Mouse (Mus musculus) liver, adult 2 months (tissue): ENCODE measurements around the gene Myo6. TPM values are rescaled to one million over a fixed set of nuclear protein-coding genes. Genes with fewer than 3 reads are reported as not detected.

Source experiments
- DNase-seq: peaks from one replicate; pipeline ENCODE4 v3.0.0-alpha.2; 2011; ENCODE audit warnings: low read depth, low spot score; ENCODE audit errors: extremely low read depth
- H3K27ac ChIP-seq: fragments of 200-500 bp; replicated peaks from 2 replicates; pipeline ENCODE4 v1.5.1; 2012; ENCODE audit warnings: low read depth, mild to moderate bottlenecking, control low read depth, inconsistent platforms, low read length; ENCODE audit not compliant: insufficient read depth
- H3K27me3 ChIP-seq: fragments of 200-500 bp; 2 replicates; pipeline ENCODE4 v1.6.1; 2012; ENCODE audit warnings: mild to moderate bottlenecking, moderate library complexity, low read length, inconsistent platforms; ENCODE audit not compliant: control insufficient read depth, insufficient read depth
- H3K36me3 ChIP-seq: fragments of 200-500 bp; 2 replicates; pipeline ENCODE4 v1.6.1; 2012; ENCODE audit warnings: low read length, inconsistent platforms; ENCODE audit not compliant: control insufficient read depth, insufficient read depth
- H3K4me1 ChIP-seq: fragments of 200-500 bp; 2 replicates; pipeline ENCODE4 v1.6.1; 2011; ENCODE audit warnings: low read length; ENCODE audit not compliant: control insufficient read depth, insufficient read depth
- H3K4me3 ChIP-seq: fragments of 200-500 bp; 2 replicates; pipeline ENCODE4 v1.5.1; 2011; ENCODE audit warnings: low read depth, mild to moderate bottlenecking, control low read depth, low read length, moderate library complexity; ENCODE audit not compliant: insufficient read depth
- H3K79me2 ChIP-seq: fragments of 200-500 bp; 2 replicates; pipeline ENCODE4 v1.6.1; 2012; ENCODE audit warnings: inconsistent platforms, mild to moderate bottlenecking, low read length, moderate library complexity; ENCODE audit not compliant: control insufficient read depth, insufficient read depth
- H3K9ac ChIP-seq: fragments of 200-500 bp; 2 replicates; pipeline ENCODE4 v1.6.1; 2012; ENCODE audit warnings: low read depth, mild to moderate bottlenecking, control low read depth, inconsistent platforms, low read length
- CTCF ChIP-seq: fragments of 200-500 bp; IDR thresholded peaks from 2 replicates; pipeline ENCODE4 v1.5.1; 2011; ENCODE audit warnings: low read depth, low read length, control low read depth
- POLR2A ChIP-seq: fragments of 200-500 bp; IDR thresholded peaks from 2 replicates; pipeline ENCODE4 v1.6.1; 2011; ENCODE audit warnings: low read length, control low read depth; ENCODE audit not compliant: insufficient read depth; ENCODE audit errors: extremely low read depth
- WGBS: fragments of 180-500 bp; shearing (Covaris S2); methylation state at CpG from one replicate; pipeline ENCODE4 v1.1.7; 2018; 5-methylcytosine and 5-hydroxymethylcytosine counted together
- polyA plus RNA-seq: library from polyadenylated mRNA; depleted of rRNA; stranded (reverse); fragments of >200 nt; gene quantifications from 2 replicates; pipeline ENCODE4 v1.2.3, GENCODE M21; 2012
- total RNA-seq: library from RNA; depleted of rRNA; stranded (reverse); fragments of >200 nt; gene quantifications from 2 replicates; pipeline ENCODE4 v1.2.3, GENCODE M21; 2014

The Myo6 gene
- total and polyA plus RNA-seq, 2 experiments, result 12.4 to 31.7 TPM

DNA sequence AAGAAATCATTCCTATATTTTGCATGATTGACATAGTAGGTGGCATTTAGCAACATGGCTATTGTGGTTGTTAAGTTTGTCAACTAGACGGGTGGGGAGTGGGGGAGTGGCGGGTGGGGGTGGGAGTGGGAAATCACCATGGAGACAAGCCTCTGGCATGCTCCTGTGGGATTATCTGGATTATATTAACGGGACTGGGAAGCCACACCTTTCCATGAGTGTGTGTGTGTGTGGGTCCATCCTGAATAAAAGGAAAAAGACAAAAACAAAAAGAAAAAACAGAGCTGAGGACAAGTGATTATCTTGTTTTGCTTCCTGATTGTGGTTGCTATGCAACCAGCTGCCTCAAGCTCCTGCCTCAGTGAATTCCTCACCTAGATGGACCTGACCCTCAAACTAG is 20.9 kb downstream of the Myo6 start:
- no peak for DNase-seq
- Histone ChIP-seq H3K4me1 (peaks cover 9% of the 10 kb centered on the region), H3K36me3 (no peaks in the 10 kb centered on the region), H3K4me3 (no peak overlapping the region), H3K9ac (no peak overlapping the region), H3K79me2 (peaks cover 29% of the 10 kb centered on the region; the same call in 1 of the 2 replicates), H3K27me3 (no peaks in the 10 kb centered on the region), H3K27ac (no peak overlapping the region)
- WGBS, result 84% methylated on average over 3 of the region's 3 CpGs
- TF ChIP-seq CTCF (no peak), POLR2A (no peak)

DNA sequence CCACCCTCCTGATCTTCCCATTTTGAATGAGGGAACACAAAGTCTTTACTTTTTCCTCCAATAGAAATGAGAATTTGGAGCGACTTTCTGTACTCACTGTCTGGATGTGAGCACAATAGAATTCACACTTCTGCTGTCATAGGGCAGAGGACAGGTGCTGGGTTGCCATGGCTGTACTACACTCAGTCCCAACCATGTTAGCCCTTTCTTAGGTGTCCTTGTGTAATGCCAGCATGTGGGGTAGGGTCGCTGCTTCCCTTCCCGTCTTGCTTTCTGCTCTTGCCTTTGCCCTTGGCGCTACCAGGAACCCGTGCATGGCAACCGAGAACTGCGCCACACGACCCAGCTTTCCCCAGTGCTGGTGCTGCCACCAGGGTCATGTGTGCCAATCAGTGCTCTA is 21.9 kb downstream of the Myo6 start:
- H3K36me3 ChIP-seq, result no peaks in the 10 kb centered on the region
- WGBS, result 97% methylated on average over 8 of the region's 8 CpGs
- no peak for DNase-seq
- peaks cover 28% of the 10 kb centered on the region; the same call in 1 of the 2 replicates for H3K79me2 ChIP-seq
- no peak overlapping the region for H3K27ac ChIP-seq
- H3K4me1 ChIP-seq, result peaks cover 3% of the 10 kb centered on the region
- no peak overlapping the region for H3K4me3 ChIP-seq
- no peaks in the 10 kb centered on the region for H3K27me3 ChIP-seq
- TF ChIP-seq POLR2A (no peak), CTCF (no peak)
- H3K9ac ChIP-seq, result no peak overlapping the region

DNA sequence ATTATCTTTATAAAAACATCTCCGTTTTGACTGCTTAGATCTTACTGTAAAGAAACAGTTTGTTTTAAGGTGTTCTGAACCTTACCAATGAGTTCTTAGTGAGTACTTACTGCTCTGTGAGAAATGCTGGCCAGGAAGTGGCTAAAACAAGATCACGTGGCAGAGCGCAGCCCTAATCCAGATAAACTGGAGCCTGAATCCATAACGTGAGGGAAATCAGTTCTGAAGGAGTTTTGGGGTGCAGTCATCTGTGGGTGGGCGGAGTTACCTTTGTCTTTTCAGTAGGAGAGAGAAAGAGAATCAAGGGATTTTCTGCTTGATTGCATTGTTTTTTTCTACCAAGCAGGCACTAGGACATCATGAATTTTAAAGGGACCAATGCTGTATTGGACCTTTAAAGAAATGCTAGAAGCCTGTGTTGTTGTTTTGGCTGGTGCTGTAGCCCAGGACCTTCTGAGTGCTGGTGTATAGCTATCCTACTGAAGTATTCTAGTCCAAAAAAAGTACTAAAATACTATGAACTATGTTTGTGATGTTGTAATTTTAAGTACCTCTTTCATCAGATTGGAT is 23.6 kb downstream of the Myo6 start:
- H3K9ac ChIP-seq, result no peak overlapping the region
- DNase-seq, result no peak
- H3K4me3 ChIP-seq, result no peak overlapping the region
- H3K4me1 ChIP-seq, result peaks cover 3% of the 10 kb centered on the region
- TF ChIP-seq CTCF, result no peak
- no peak for TF ChIP-seq POLR2A
- no peaks in the 10 kb centered on the region for H3K36me3 ChIP-seq
- no peak overlapping the region for H3K27ac ChIP-seq
- WGBS, result 79% methylated on average over 5 of the region's 5 CpGs
- peaks cover 30% of the 10 kb centered on the region; the same call in 1 of the 2 replicates for H3K79me2 ChIP-seq
- H3K27me3 ChIP-seq, result no peaks in the 10 kb centered on the region

DNA sequence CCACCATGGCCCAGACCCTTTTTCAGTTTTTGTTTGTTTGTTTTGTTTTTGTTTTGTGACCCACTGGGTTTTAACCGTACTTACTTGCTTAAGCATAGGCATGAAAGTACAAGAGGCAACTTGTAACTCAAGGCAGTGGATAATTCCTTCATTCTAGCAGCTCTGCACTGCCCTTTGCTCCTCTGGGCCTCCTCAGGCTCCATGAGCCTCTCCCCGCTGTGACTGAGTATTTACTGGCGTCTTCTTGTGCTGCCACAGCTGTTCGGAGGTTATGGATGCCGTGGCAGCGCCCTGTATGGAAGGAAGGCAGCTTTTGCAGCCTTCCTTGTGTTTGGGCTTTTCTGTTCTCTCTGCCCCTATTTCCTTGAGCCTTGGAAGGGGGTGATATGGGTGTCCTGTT is 26.4 kb downstream of the Myo6 start:
- peaks cover 39% of the 10 kb centered on the region; the same call in 1 of the 2 replicates for H3K79me2 ChIP-seq
- DNase-seq, result no peak
- H3K4me3 ChIP-seq, result no peak overlapping the region
- H3K36me3 ChIP-seq, result no peaks in the 10 kb centered on the region
- no peak overlapping the region for H3K9ac ChIP-seq
- 93% methylated on average over 6 of the region's 6 CpGs for WGBS
- H3K27ac ChIP-seq, result no peak overlapping the region
- no peak for TF ChIP-seq CTCF
- TF ChIP-seq POLR2A, result no peak
- H3K4me1 ChIP-seq, result peaks cover 3% of the 10 kb centered on the region
- H3K27me3 ChIP-seq, result no peaks in the 10 kb centered on the region

DNA sequence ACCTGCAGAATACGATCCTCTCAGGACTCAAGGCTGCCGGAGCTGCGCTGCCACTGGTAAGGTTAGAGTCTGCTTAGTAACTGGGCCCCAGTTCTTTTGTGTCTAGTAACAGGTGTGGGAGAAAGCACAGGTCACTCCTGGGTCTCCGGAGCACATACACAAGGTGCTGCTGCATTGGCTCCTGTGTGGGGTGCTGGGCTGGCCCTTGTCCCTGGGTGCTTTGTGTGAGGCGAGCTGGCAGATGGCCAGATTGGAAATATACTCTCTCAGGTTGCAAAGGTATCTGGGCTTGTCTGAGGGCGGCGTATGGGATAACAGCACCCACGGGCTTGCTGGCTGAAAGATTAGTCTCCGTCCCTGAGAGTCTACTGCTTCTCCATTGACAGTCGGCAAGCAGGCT is 27.5 kb downstream of the Myo6 start:
- Histone ChIP-seq H3K27ac (no peak overlapping the region), H3K4me3 (no peak overlapping the region), H3K79me2 (peaks cover 41% of the 10 kb centered on the region; the same call in 1 of the 2 replicates), H3K9ac (no peak overlapping the region), H3K27me3 (no peaks in the 10 kb centered on the region), H3K36me3 (no peaks in the 10 kb centered on the region), H3K4me1 (peaks cover 3% of the 10 kb centered on the region)
- no peak for DNase-seq
- WGBS, result 77% methylated on average over 10 of the region's 10 CpGs
- TF ChIP-seq CTCF, result no peak
- TF ChIP-seq POLR2A, result no peak

DNA sequence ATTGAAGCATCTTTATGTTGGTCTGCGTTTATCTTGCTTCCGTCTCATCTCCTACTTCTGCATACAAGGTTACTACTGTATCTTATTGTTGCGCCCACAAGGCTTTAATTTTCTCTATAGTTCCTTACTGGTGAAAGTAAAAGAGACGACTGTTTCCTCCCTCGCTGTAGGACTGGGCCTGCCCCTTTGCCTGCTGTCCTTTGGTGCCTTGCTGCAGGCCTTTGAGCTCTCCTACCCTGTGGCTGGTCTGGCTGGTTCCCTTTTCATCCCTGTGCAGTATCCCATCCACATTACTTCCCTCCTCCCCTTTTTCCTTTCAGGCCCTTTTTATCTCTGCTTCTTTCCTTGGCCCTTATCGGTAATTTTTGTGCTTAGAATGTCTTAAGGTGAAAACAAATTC is 29.6 kb downstream of the Myo6 start:
- H3K4me3 ChIP-seq, result no peak overlapping the region
- DNase-seq, result no peak
- H3K79me2 ChIP-seq, result peaks cover 35% of the 10 kb centered on the region; the same call in 1 of the 2 replicates

More for the DNA sequence above, 29.6 kb downstream of the Myo6 start:
- H3K36me3 ChIP-seq, result no peaks in the 10 kb centered on the region
- no peak overlapping the region for H3K27ac ChIP-seq
- no peaks in the 10 kb centered on the region for H3K4me1 ChIP-seq
- TF ChIP-seq CTCF, result no peak
- no peak for TF ChIP-seq POLR2A
- no peak overlapping the region for H3K9ac ChIP-seq
- H3K27me3 ChIP-seq, result no peaks in the 10 kb centered on the region
- WGBS, result 83% methylated on average over 6 of the region's 6 CpGs
